Mouse (Mus musculus): ENCODE results near the gene Cfap77. TPM values are rescaled to one million over a fixed set of nuclear protein-coding genes. Genes with fewer than 3 reads are reported as not detected.
"Not testable (repeated sequence)": the region's sequence is repeated elsewhere in the genome, so short reads cannot be mapped to it uniquely, and the experiment has no call there.

Cfap77 gene
- polyA plus RNA-seq (2012; rRNA removed), result 0.38 and 0.48 TPM in 2 replicates

GRCm38 (mm10) chr2:29054991-29055390, at the start of gene Cfap77:
Gene Cfap77, minus strand, starts transcription at chr2:29055066.
- H3K27me3 ChIP-seq (ENCODE audit: control insufficient read depth, insufficient read depth, low read length), result no peaks in the 10 kb centered on the region
- TF ChIP-seq POLR2A (IDR thresholded peaks at IDR 0.05; ENCODE audit: control insufficient read depth, extremely low read depth, insufficient read depth, low read length, poor library complexity) (no peak), CTCF (IDR thresholded peaks at IDR 0.05; ENCODE audit: borderline replicate concordance, control insufficient read depth, extremely low read depth, insufficient read depth, low read length, poor library complexity) (no peak)
- H3K4me1 ChIP-seq (replicated peaks; ENCODE audit: control insufficient read depth, insufficient read depth, low read length), result peaks cover 14% of the 10 kb centered on the region
- WGBS, result 0% methylated on average over 25 of the region's 25 CpGs
- no peaks in the 10 kb centered on the region for H3K36me3 ChIP-seq (ENCODE audit: control insufficient read depth, insufficient read depth, low read length)
- H3K27ac ChIP-seq (ENCODE audit: control insufficient read depth, insufficient read depth, low read length), result no peak within 1 kb of the TSS
- DNase-seq, result peak; percentile 83
- H3K4me3 ChIP-seq (ENCODE audit: control insufficient read depth, insufficient read depth, low read length), result peak within 1 kb of the TSS; percentile 61

- not testable (repeated sequence) for DNase-seq; H3K4me3 ChIP-seq (ENCODE audit: control insufficient read depth, insufficient read depth, low read length); H3K27me3 ChIP-seq (ENCODE audit: control insufficient read depth, insufficient read depth, low read length); H3K36me3 ChIP-seq (ENCODE audit: control insufficient read depth, insufficient read depth, low read length); H3K27ac ChIP-seq (ENCODE audit: control insufficient read depth, insufficient read depth, low read length)
- WGBS, result 67% methylated on average over 10 of the region's 10 CpGs
- H3K4me1 ChIP-seq (replicated peaks; ENCODE audit: control insufficient read depth, insufficient read depth, low read length), result peaks cover 14% of the 10 kb centered on the region
Measured at GRCm38 (mm10) chr2:29102416-29103377, 47.8 kb upstream of the Cfap77 start.

- H3K27ac ChIP-seq (ENCODE audit: control insufficient read depth, insufficient read depth, low read length), result no peak overlapping the region
- 32% methylated on average over 7 of the region's 7 CpGs for WGBS
- no peak overlapping the region for H3K4me3 ChIP-seq (ENCODE audit: control insufficient read depth, insufficient read depth, low read length)
- no peak for DNase-seq
- no peaks in the 10 kb centered on the region for H3K27me3 ChIP-seq (ENCODE audit: control insufficient read depth, insufficient read depth, low read length)
- H3K4me1 ChIP-seq (replicated peaks; ENCODE audit: control insufficient read depth, insufficient read depth, low read length), result peaks cover 27% of the 10 kb centered on the region
- H3K36me3 ChIP-seq (ENCODE audit: control insufficient read depth, insufficient read depth, low read length), result no peaks in the 10 kb centered on the region
- TF ChIP-seq CTCF (IDR thresholded peaks at IDR 0.05; ENCODE audit: borderline replicate concordance, control insufficient read depth, extremely low read depth, insufficient read depth, low read length, poor library complexity) (no peak), POLR2A (IDR thresholded peaks at IDR 0.05; ENCODE audit: control insufficient read depth, extremely low read depth, insufficient read depth, low read length, poor library complexity) (no peak)
Measured at GRCm38 (mm10) chr2:29100822-29101534, 46.1 kb upstream of the Cfap77 start.

GRCm38 (mm10) chr2:29099646-29100045, 44.8 kb upstream of the Cfap77 start:
- Histone ChIP-seq H3K4me3 (ENCODE audit: control insufficient read depth, insufficient read depth, low read length) (no peak overlapping the region), H3K36me3 (ENCODE audit: control insufficient read depth, insufficient read depth, low read length) (no peaks in the 10 kb centered on the region), H3K27me3 (ENCODE audit: control insufficient read depth, insufficient read depth, low read length) (no peaks in the 10 kb centered on the region), H3K27ac (ENCODE audit: control insufficient read depth, insufficient read depth, low read length) (no peak overlapping the region), H3K4me1 (replicated peaks; ENCODE audit: control insufficient read depth, insufficient read depth, low read length) (peaks cover 30% of the 10 kb centered on the region)
- WGBS, result 95% methylated on average over 14 of the region's 14 CpGs
- DNase-seq, result no peak
- TF ChIP-seq POLR2A (IDR thresholded peaks at IDR 0.05; ENCODE audit: control insufficient read depth, extremely low read depth, insufficient read depth, low read length, poor library complexity) (no peak), CTCF (IDR thresholded peaks at IDR 0.05; ENCODE audit: borderline replicate concordance, control insufficient read depth, extremely low read depth, insufficient read depth, low read length, poor library complexity) (no peak)

- no peaks in the 10 kb centered on the region for H3K27me3 ChIP-seq (ENCODE audit: control insufficient read depth, insufficient read depth, low read length)
- peaks cover 26% of the 10 kb centered on the region for H3K4me1 ChIP-seq (replicated peaks; ENCODE audit: control insufficient read depth, insufficient read depth, low read length)
- no peaks in the 10 kb centered on the region for H3K36me3 ChIP-seq (ENCODE audit: control insufficient read depth, insufficient read depth, low read length)
- no peak overlapping the region for H3K27ac ChIP-seq (ENCODE audit: control insufficient read depth, insufficient read depth, low read length)
- no peak overlapping the region for H3K4me3 ChIP-seq (ENCODE audit: control insufficient read depth, insufficient read depth, low read length)
- 84% methylated on average over 8 of the region's 8 CpGs for WGBS
- TF ChIP-seq CTCF (IDR thresholded peaks at IDR 0.05; ENCODE audit: borderline replicate concordance, control insufficient read depth, extremely low read depth, insufficient read depth, low read length, poor library complexity) (no peak), POLR2A (IDR thresholded peaks at IDR 0.05; ENCODE audit: control insufficient read depth, extremely low read depth, insufficient read depth, low read length, poor library complexity) (no peak)
- DNase-seq, result no peak
Measured at GRCm38 (mm10) chr2:29098786-29099185, 43.9 kb upstream of the Cfap77 start.

- not testable (repeated sequence) for H3K27me3 ChIP-seq (ENCODE audit: control insufficient read depth, insufficient read depth, low read length); H3K36me3 ChIP-seq (ENCODE audit: control insufficient read depth, insufficient read depth, low read length); DNase-seq; H3K4me3 ChIP-seq (ENCODE audit: control insufficient read depth, insufficient read depth, low read length); H3K27ac ChIP-seq (ENCODE audit: control insufficient read depth, insufficient read depth, low read length)
- H3K4me1 ChIP-seq (replicated peaks; ENCODE audit: control insufficient read depth, insufficient read depth, low read length), result peaks cover 26% of the 10 kb centered on the region
- WGBS, result 98% methylated on average over 5 of the region's 5 CpGs
Measured at GRCm38 (mm10) chr2:29097955-29098354, 43.1 kb upstream of the Cfap77 start.
